In genomic region chr7:35269443-35270024, GRCm38 (mm10) we compare ENCODE assay signal across 8 mouse cellular contexts. TPM values are rescaled to one million over a fixed set of nuclear protein-coding genes. Genes with fewer than 3 reads are reported as not detected.
DNase-seq lines count a peak whose midpoint lies in the region; ATAC-seq and TF ChIP-seq lines count a peak whose summit lies in the region.

No protein-coding gene starts in this region.

- no peaks in the 10 kb centered on the region for H3K4me1 ChIP-seq in brown adipose tissue, adult 24 weeks (ENCODE audit: control insufficient read depth, insufficient read depth, insufficient read length, low read length)
- H3K4me1 ChIP-seq in forebrain, embryonic 12.5 days = peaks cover 8% of the 10 kb centered on the region; the same call in 1 of the 2 replicates
- no peaks in the 10 kb centered on the region; the same call in 1 of the 2 replicates for H3K4me1 ChIP-seq in limb, embryonic 12.5 days (replicated peaks)
- H3K4me1 ChIP-seq in midbrain, embryonic 11.5 days (ENCODE audit: control insufficient read depth, insufficient read depth, low read length) = no peaks in the 10 kb centered on the region
- H3K4me1 ChIP-seq in testis, adult 2 months (ENCODE audit: control insufficient read depth, insufficient read depth, low read length) = peaks cover 8% of the 10 kb centered on the region

- peak overlapping the region; percentile 62 for H3K4me2 ChIP-seq in forebrain, embryonic 12.5 days
- peak overlapping the region; percentile 65 for H3K4me2 ChIP-seq in limb, embryonic 12.5 days
- H3K4me2 ChIP-seq in midbrain, embryonic 11.5 days = peak overlapping the region; percentile 64

- TF ChIP-seq POLR2A in testis, adult 2 months (IDR thresholded peaks at IDR 0.05; ENCODE audit: control insufficient read depth, low read depth, low read length) = no peak

- H3K27me3 ChIP-seq in forebrain, embryonic 12.5 days = no peaks in the 10 kb centered on the region
- H3K27me3 ChIP-seq in limb, embryonic 12.5 days = no peaks in the 10 kb centered on the region
- no peaks in the 10 kb centered on the region for H3K27me3 ChIP-seq in midbrain, embryonic 11.5 days (ENCODE audit: control insufficient read depth, insufficient read depth, low read length)
- no peaks in the 10 kb centered on the region for H3K27me3 ChIP-seq in testis, adult 2 months (ENCODE audit: control insufficient read depth, insufficient read depth, low read length)

- H3K9ac ChIP-seq in forebrain, embryonic 12.5 days = peak overlapping the region; percentile 49; the same call in 1 of the 2 replicates
- peak overlapping the region; percentile 47; the same call in 1 of the 2 replicates for H3K9ac ChIP-seq in limb, embryonic 12.5 days (replicated peaks)
- peak overlapping the region; percentile 1 for H3K9ac ChIP-seq in midbrain, embryonic 11.5 days (ENCODE audit: low read length)

- peaks cover 11% of the 10 kb centered on the region for H3K9me3 ChIP-seq in forebrain, embryonic 12.5 days
- H3K9me3 ChIP-seq in limb, embryonic 12.5 days = peaks cover 6% of the 10 kb centered on the region
- H3K9me3 ChIP-seq in midbrain, embryonic 11.5 days (ENCODE audit: control insufficient read depth, low read length) = peaks cover 3% of the 10 kb centered on the region; the same call in 1 of the 2 replicates

- H3K36me3 ChIP-seq in forebrain, embryonic 12.5 days (replicated peaks) = 0 out of 2 replicates have a peak, but pooled peaks cover 3% of the 10 kb centered on the region
- H3K36me3 ChIP-seq in limb, embryonic 12.5 days = 0 out of 2 replicates have a peak, but pooled peaks cover 3% of the 10 kb centered on the region
- H3K36me3 ChIP-seq in midbrain, embryonic 11.5 days (ENCODE audit: control insufficient read depth, insufficient read depth, low read length) = no peaks in the 10 kb centered on the region
- no peaks in the 10 kb centered on the region for H3K36me3 ChIP-seq in testis, adult 2 months (ENCODE audit: control insufficient read depth, insufficient read depth, low read length)

- peak; percentile 65 for ATAC-seq in forebrain, embryonic 12.5 days (ENCODE audit: low FRiP score)
- ATAC-seq in hematopoietic stem cell, adult 5-6 weeks (replicated peaks in 1 of 2; ENCODE audit: insufficient read depth in 1 of 2, low FRiP score in 2 of 2, low TSS enrichment in 1 of 2, low read depth in 1 of 2, poor library complexity in 2 of 2, severe bottlenecking in 2 of 2) = peak; percentile 65 to 79
- ATAC-seq in limb, embryonic 12.5 days (ENCODE audit: insufficient number of reproducible peaks, insufficient read depth, low FRiP score, low TSS enrichment, low read depth) = peak; percentile 63; the same call in 1 of the 2 replicates
- ATAC-seq in midbrain, embryonic 11.5 days (ENCODE audit: low FRiP score) = peak; percentile 83

- peak; percentile 54 to 76 for DNase-seq in adrenal gland, adult (ENCODE audit: inconsistent age in 2 of 2, low spot score in 1 of 2)
- no peak for DNase-seq in adrenal gland, postnatal 4 days (ENCODE audit: low spot score in 2 of 2)
- peak; percentile 92 for DNase-seq in midbrain, embryonic 11.5 days (ENCODE audit: low spot score, missing footprints)

- peak overlapping the region; percentile 36 for H3K4me3 ChIP-seq in brown adipose tissue, adult 24 weeks (ENCODE audit: insufficient read depth, low read depth, low read length)
- H3K4me3 ChIP-seq in forebrain, embryonic 12.5 days (replicated peaks) = peak overlapping the region; percentile 31
- H3K4me3 ChIP-seq in limb, embryonic 12.5 days (replicated peaks) = peak overlapping the region; percentile 34
- H3K4me3 ChIP-seq in midbrain, embryonic 11.5 days (ENCODE audit: low read depth, low read length) = peak overlapping the region; percentile 13
- H3K4me3 ChIP-seq in testis, adult 2 months (ENCODE audit: control insufficient read depth, low read depth, low read length) = peak overlapping the region; percentile 53

- no peak overlapping the region for H3K27ac ChIP-seq in brown adipose tissue, adult 24 weeks (replicated peaks; ENCODE audit: low read depth, low read length)
- H3K27ac ChIP-seq in forebrain, embryonic 12.5 days = no peak overlapping the region
- H3K27ac ChIP-seq in limb, embryonic 12.5 days = no peak overlapping the region
- no peak overlapping the region for H3K27ac ChIP-seq in midbrain, embryonic 11.5 days (ENCODE audit: low read depth, low read length)
- no peak overlapping the region for H3K27ac ChIP-seq in testis, adult 2 months (ENCODE audit: control insufficient read depth, insufficient read depth, low read depth, low read length)

- no peak for TF ChIP-seq CTCF in testis, adult 2 months (IDR thresholded peaks at IDR 0.05; ENCODE audit: control insufficient read depth, insufficient read depth, insufficient replicate concordance, low read depth, low read length)

- WGBS in forebrain, embryonic 12.5 days = 14% methylated on average over 21 of the region's 21 CpGs
- 8% methylated on average over 21 of the region's 21 CpGs for WGBS in limb, embryonic 12.5 days
- WGBS in midbrain, embryonic 11.5 days = 8% methylated on average over 21 of the region's 21 CpGs

RNA-seq across cellular contexts. Expression of gene Gpatch1, which starts 48.7 kb away (rescaled TPM):
- 10 to 100 TPM; 22.3 to 26.0 TPM for total RNA-seq in adrenal gland, postnatal 4 days (2021)
- 5.5 and 7.3 TPM in 2 replicates for polyA plus RNA-seq in brown adipose tissue, adult 24 weeks (2012; ENCODE audit: insufficient read depth, insufficient read length, missing spikeins)
- 20.2 and 20.4 TPM in 2 replicates for polyA plus RNA-seq in forebrain, embryonic 12.5 days (2016; fragmentation: Nextera tagmentation; extraction: Ambion mirVana)
- total RNA-seq in hematopoietic stem cell, adult 5-6 weeks (2017) = 17.3 and 20.3 TPM in 2 replicates
- polyA plus RNA-seq in limb, embryonic 12.5 days (2016; fragmentation: Nextera tagmentation; extraction: Ambion mirVana) = 18.7 and 18.9 TPM in 2 replicates
- 19.4 and 20.2 TPM in 2 replicates for polyA plus RNA-seq in midbrain, embryonic 11.5 days (2014; fragmentation: Nextera tagmentation; extraction: Ambion mirVana)
- 2.3 and 3.0 TPM in 2 replicates for polyA plus RNA-seq in testis, adult 2 months (2012; rRNA removed)

RNA-seq across cellular contexts. Expression of gene Lrp3, which starts 54.2 kb away (rescaled TPM):
- total RNA-seq in adrenal gland, postnatal 4 days (2021) = 10 to 100 TPM; 22.0 to 23.4 TPM
- 5.6 and 6.7 TPM in 2 replicates for polyA plus RNA-seq in brown adipose tissue, adult 24 weeks (2012; ENCODE audit: insufficient read depth, insufficient read length, missing spikeins)
- polyA plus RNA-seq in forebrain, embryonic 12.5 days (2016; fragmentation: Nextera tagmentation; extraction: Ambion mirVana) = 15.3 and 16.0 TPM in 2 replicates
- not detected in 2 replicates for total RNA-seq in hematopoietic stem cell, adult 5-6 weeks (2017)
- 8.1 and 9.1 TPM in 2 replicates for polyA plus RNA-seq in limb, embryonic 12.5 days (2016; fragmentation: Nextera tagmentation; extraction: Ambion mirVana)
- 15.2 and 17.3 TPM in 2 replicates for polyA plus RNA-seq in midbrain, embryonic 11.5 days (2014; fragmentation: Nextera tagmentation; extraction: Ambion mirVana)
- 0.67 and 0.70 TPM in 2 replicates for polyA plus RNA-seq in testis, adult 2 months (2012; rRNA removed)

Comparison
In these comparisons a context has a peak if more than half of its experiments do, and no peak if none do; other contexts are left out.
1. DNase-seq: peak in adrenal gland, adult (2 of 2) and midbrain, embryonic 11.5 days (single experiment); none in adrenal gland, postnatal 4 days (0 of 2).
2. Peak in every context shown above with its lines, with median percentiles within 50 percentile points of each other: H3K4me3 ChIP-seq, ATAC-seq, H3K4me2 ChIP-seq and H3K9ac ChIP-seq.